Comparison of ENCODE assay signal across 8 mouse cellular contexts in the genomic region with DNA sequence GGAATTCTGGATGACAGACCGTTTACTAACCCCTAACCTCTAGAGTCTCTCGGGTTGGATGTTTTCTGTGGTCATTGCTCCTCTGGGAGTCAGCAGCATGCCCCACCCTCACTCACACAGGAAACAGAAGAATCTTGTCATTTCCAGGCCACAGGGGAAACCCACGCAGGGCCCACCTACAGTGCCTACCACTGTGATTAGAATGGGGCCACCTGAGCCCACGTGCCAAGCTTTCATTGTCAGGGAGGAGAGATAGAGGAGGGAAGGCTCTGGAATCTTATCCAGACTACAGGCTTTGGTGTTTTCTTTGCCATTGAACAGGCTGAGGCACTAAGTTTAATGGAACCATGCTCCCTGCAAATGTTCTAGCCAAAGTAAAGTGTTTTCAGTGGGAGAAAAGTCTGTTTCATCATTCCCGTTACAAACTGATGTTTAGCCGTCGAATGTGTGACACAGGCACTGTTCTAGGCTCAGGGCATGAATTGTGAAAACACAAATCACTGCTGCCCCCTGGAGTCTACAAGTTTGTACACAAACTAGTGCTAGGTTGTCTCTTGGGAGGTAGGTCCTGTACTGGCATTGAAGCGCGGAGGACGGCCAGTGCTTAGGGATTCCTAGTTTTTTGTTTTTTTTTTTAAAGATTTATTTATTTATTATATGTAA. TPM values are rescaled to one million over a fixed set of nuclear protein-coding genes. Genes with fewer than 3 reads are reported as not detected.
DNase-seq lines count a peak whose midpoint lies in the region; ATAC-seq and TF ChIP-seq lines count a peak whose summit lies in the region.

No protein-coding gene starts in this region.

- ATAC-seq in hindbrain, embryonic 13.5 days (ENCODE audit: low FRiP score): no peak
- no peak for ATAC-seq in heart, embryonic 13.5 days (ENCODE audit: extremely low read depth, insufficient number of reproducible peaks, low FRiP score, low TSS enrichment)
- ATAC-seq in liver, embryonic 13.5 days (ENCODE audit: low read depth): no peak
- no peak for ATAC-seq in stomach, embryonic 15.5 days (ENCODE audit: insufficient read depth, low FRiP score, low read depth)

- no peak overlapping the region for H3K4me2 ChIP-seq in hindbrain, embryonic 13.5 days
- peak overlapping the region; percentile 70 for H3K4me2 ChIP-seq in CH12.LX (ENCODE audit: insufficient read depth, low read depth, poor library complexity, severe bottlenecking)
- no peak overlapping the region for H3K4me2 ChIP-seq in heart, embryonic 13.5 days
- no peak overlapping the region for H3K4me2 ChIP-seq in liver, embryonic 13.5 days
- no peak overlapping the region for H3K4me2 ChIP-seq in stomach, embryonic 15.5 days

- H3K4me1 ChIP-seq in hindbrain, embryonic 13.5 days (replicated peaks): peaks cover 46% of the 10 kb centered on the region
- peaks cover 22% of the 10 kb centered on the region for H3K4me1 ChIP-seq in hindbrain, embryonic 10.5 days (replicated peaks)
- peaks cover 56 to 97% of the 10 kb centered on the region in 2 experiments for H3K4me1 ChIP-seq in CH12.LX (ENCODE audit: control insufficient read depth in 1 of 2, insufficient read depth in 2 of 2)
- peaks cover 54% of the 10 kb centered on the region for H3K4me1 ChIP-seq in heart, embryonic 13.5 days
- H3K4me1 ChIP-seq in liver, embryonic 13.5 days (replicated peaks): peaks cover 29% of the 10 kb centered on the region
- H3K4me1 ChIP-seq in stomach, embryonic 15.5 days: no peaks in the 10 kb centered on the region

- in situ Hi-C loops in CH12.LX (cut with MboI; ENCODE audit: low pct_ligation_motif_present, low pct_unique_long_range_greater_than_20kb, low sequenced_read_pairs): no loop called here

- DNase-seq in hindbrain, embryonic 10.5 days (ENCODE audit: low spot score): no peak
- peak; percentile 81 for DNase-seq in CH12.LX (ENCODE audit: extremely low read depth)
- no peak for DNase-seq in liver, embryonic 13.5 days
- DNase-seq in urinary bladder, adult 2 months (ENCODE audit: low spot score): no peak
- DNase-seq in frontal cortex, postnatal 36 days (ENCODE audit: low spot score in 2 of 2): no peak

- 81% methylated on average over 10 of the region's 10 CpGs for WGBS in hindbrain, embryonic 13.5 days
- WGBS in hindbrain, embryonic 10.5 days: 91% methylated on average over 10 of the region's 10 CpGs
- WGBS in heart, embryonic 13.5 days: 70% methylated on average over 10 of the region's 10 CpGs
- 68% methylated on average over 10 of the region's 10 CpGs for WGBS in liver, embryonic 13.5 days (ENCODE audit: insufficient replicate concordance)
- 69% methylated on average over 10 of the region's 10 CpGs for WGBS in stomach, embryonic 15.5 days

- TF ChIP-seq RAD21 in CH12.LX (IDR thresholded peaks at IDR 0.05; ENCODE audit: low read depth, low read length): peak; percentile 84

- dilution Hi-C loops in CH12.LX (cut with MboI; ENCODE audit: extremely low pct_ligation_motif_present, extremely low pct_unique_long_range_greater_than_20kb, low sequenced_read_pairs): no loop called here

- no peaks in the 10 kb centered on the region for H3K9me3 ChIP-seq in hindbrain, embryonic 13.5 days
- H3K9me3 ChIP-seq in hindbrain, embryonic 10.5 days: no peaks in the 10 kb centered on the region
- H3K9me3 ChIP-seq in CH12.LX (replicated peaks; ENCODE audit: low read length): no peaks in the 10 kb centered on the region
- H3K9me3 ChIP-seq in heart, embryonic 13.5 days: no peaks in the 10 kb centered on the region
- H3K9me3 ChIP-seq in liver, embryonic 13.5 days (replicated peaks): no peaks in the 10 kb centered on the region
- no peaks in the 10 kb centered on the region for H3K9me3 ChIP-seq in stomach, embryonic 15.5 days

- peaks cover 92% of the 10 kb centered on the region for H3K79me2 ChIP-seq in CH12.LX (replicated peaks; ENCODE audit: control insufficient read depth, extremely low read depth, insufficient read depth, poor library complexity, severe bottlenecking)

- H3K9ac ChIP-seq in hindbrain, embryonic 13.5 days: no peak overlapping the region
- H3K9ac ChIP-seq in CH12.LX (ENCODE audit: insufficient read depth, low read depth): peak overlapping the region; percentile 78; the same call in 1 of the 2 replicates
- H3K9ac ChIP-seq in heart, embryonic 13.5 days: no peak overlapping the region
- H3K9ac ChIP-seq in liver, embryonic 13.5 days: no peak overlapping the region
- no peak overlapping the region for H3K9ac ChIP-seq in stomach, embryonic 15.5 days

- TF ChIP-seq EP300 in CH12.LX (IDR thresholded peaks at IDR 0.05; ENCODE audit: low read length): peak; percentile 57

- TF ChIP-seq POLR2A in CH12.LX (IDR thresholded peaks at IDR 0.05; ENCODE audit: low read depth, low read length): no peak

- no peaks in the 10 kb centered on the region for H3K36me3 ChIP-seq in hindbrain, embryonic 13.5 days
- H3K36me3 ChIP-seq in hindbrain, embryonic 10.5 days: peaks cover 7% of the 10 kb centered on the region
- peaks cover 5 to 72% of the 10 kb centered on the region in 2 experiments for H3K36me3 ChIP-seq in CH12.LX (replicated peaks in 1 of 2; ENCODE audit: control insufficient read depth in 1 of 2, insufficient read depth in 1 of 2, low read length in 1 of 2)
- peaks cover under 1% of the 10 kb centered on the region; the same call in 1 of the 2 replicates for H3K36me3 ChIP-seq in heart, embryonic 13.5 days
- peaks cover 5% of the 10 kb centered on the region for H3K36me3 ChIP-seq in liver, embryonic 13.5 days
- H3K36me3 ChIP-seq in stomach, embryonic 15.5 days: no peaks in the 10 kb centered on the region

- no peaks in the 10 kb centered on the region for H3K27me3 ChIP-seq in hindbrain, embryonic 13.5 days
- H3K27me3 ChIP-seq in hindbrain, embryonic 10.5 days (ENCODE audit: insufficient read depth, poor library complexity, severe bottlenecking): no peaks in the 10 kb centered on the region
- H3K27me3 ChIP-seq in CH12.LX (replicated peaks): no peaks in the 10 kb centered on the region
- H3K27me3 ChIP-seq in heart, embryonic 13.5 days (replicated peaks): no peaks in the 10 kb centered on the region
- H3K27me3 ChIP-seq in liver, embryonic 13.5 days: no peaks in the 10 kb centered on the region
- H3K27me3 ChIP-seq in stomach, embryonic 15.5 days (replicated peaks): no peaks in the 10 kb centered on the region

- H3K27ac ChIP-seq in hindbrain, embryonic 13.5 days: peak overlapping the region; percentile 40; the same call in 1 of the 2 replicates
- no peak overlapping the region for H3K27ac ChIP-seq in hindbrain, embryonic 10.5 days
- H3K27ac ChIP-seq in CH12.LX (ENCODE audit: insufficient read depth, low read depth): peak overlapping the region; percentile 94
- H3K27ac ChIP-seq in heart, embryonic 13.5 days (replicated peaks): peak overlapping the region; percentile 61
- peak overlapping the region; percentile 43; the same call in 1 of the 2 replicates for H3K27ac ChIP-seq in liver, embryonic 13.5 days
- peak overlapping the region; percentile 67; the same call in 1 of the 2 replicates for H3K27ac ChIP-seq in stomach, embryonic 15.5 days

- TF ChIP-seq CTCF in CH12.LX (conservative IDR thresholded peaks at IDR 0.05 in 1 of 2, IDR thresholded peaks at IDR 0.05 in 1 of 2; ENCODE audit: low read depth in 2 of 2, low read length in 2 of 2): peak in 1 of 2 experiments; percentile 90; a peak in 2 of 4 replicates

- no peak overlapping the region for H3K4me3 ChIP-seq in hindbrain, embryonic 13.5 days
- H3K4me3 ChIP-seq in hindbrain, embryonic 10.5 days: no peak overlapping the region
- H3K4me3 ChIP-seq in CH12.LX (replicated peaks in 1 of 3; ENCODE audit: low read depth in 2 of 3, low read length in 2 of 3, poor library complexity in 1 of 3): no peak overlapping the region
- no peak overlapping the region for H3K4me3 ChIP-seq in heart, embryonic 13.5 days
- no peak overlapping the region for H3K4me3 ChIP-seq in liver, embryonic 13.5 days (replicated peaks)
- H3K4me3 ChIP-seq in stomach, embryonic 15.5 days (replicated peaks): no peak overlapping the region

TF ChIP-seq in CH12.LX, 34 proteins besides CTCF, POLR2A, EP300 and RAD21 (continues in another document):
- TF ChIP-seq MAFK (IDR thresholded peaks at IDR 0.05; ENCODE audit: insufficient replicate concordance, low read length) (0 out of 2 replicates have a peak, but pooled peaks have one; percentile 2), USF2 (conservative IDR thresholded peaks at IDR 0.05; ENCODE audit: low read depth, low read length) (no peak), ZC3H11A (IDR thresholded peaks at IDR 0.05; ENCODE audit: low read depth, low read length) (peak; percentile 28; the same call in 1 of the 2 replicates), MAZ (IDR thresholded peaks at IDR 0.05; ENCODE audit: low read depth, low read length) (peak; percentile 76), ELF1 (IDR thresholded peaks at IDR 0.05; ENCODE audit: low read depth, low read length) (no peak), MEF2A (IDR thresholded peaks at IDR 0.05; ENCODE audit: borderline replicate concordance, low read depth, low read length) (no peak), KAT2A (IDR thresholded peaks at IDR 0.05; ENCODE audit: insufficient replicate concordance, low read length) (no peak), HCFC1 (IDR thresholded peaks at IDR 0.05; ENCODE audit: low read depth, low read length) (no peak), PAX5 (IDR thresholded peaks at IDR 0.05; ENCODE audit: low read length) (no peak), JUN (IDR thresholded peaks at IDR 0.05; ENCODE audit: insufficient read depth, low read depth, low read length) (no peak), ZMIZ1 (IDR thresholded peaks at IDR 0.05; ENCODE audit: low read depth, low read length) (no peak), E2F4 (IDR thresholded peaks at IDR 0.05; ENCODE audit: insufficient replicate concordance, low read depth, low read length) (no peak), IRF4 (IDR thresholded peaks at IDR 0.05; ENCODE audit: low read depth, low read length) (no peak), MAX (IDR thresholded peaks at IDR 0.05; ENCODE audit: low read length) (peak; percentile 90), POLR2AphosphoS2 (IDR thresholded peaks at IDR 0.05; ENCODE audit: low read depth, low read length) (no peak), UBTF (IDR thresholded peaks at IDR 0.05; ENCODE audit: low read depth, low read length) (no peak), TBP (conservative IDR thresholded peaks at IDR 0.05; ENCODE audit: low read depth, low read length) (no peak)

RNA-seq across cellular contexts. Expression of gene Rapgef1, which starts 30.4 kb away (rescaled TPM):
- 14.3 and 16.1 TPM in 2 replicates for polyA plus RNA-seq in hindbrain, embryonic 13.5 days (2015; fragmentation: Nextera tagmentation; extraction: Ambion mirVana)
- polyA plus RNA-seq in hindbrain, embryonic 10.5 days (2016; fragmentation: Nextera tagmentation; extraction: Ambion mirVana): 13.5 and 16.0 TPM in 2 replicates
- 149 and 185 TPM in 2 replicates for total RNA-seq in CH12.LX (2012; rRNA removed)
- 84.0 and 86.5 TPM in 2 replicates for total RNA-seq in CH12.LX (2014; rRNA removed)
- polyA plus RNA-seq in CH12.LX (2012; ENCODE audit: insufficient read length, low read depth): 143 and 170 TPM in 2 replicates
- polyA plus RNA-seq in heart, embryonic 13.5 days (2015; fragmentation: Nextera tagmentation; extraction: Ambion mirVana): 8.4 and 9.7 TPM in 2 replicates
- 5.3 and 5.4 TPM in 2 replicates for polyA plus RNA-seq in liver, embryonic 13.5 days (2015; fragmentation: Nextera tagmentation; extraction: Ambion mirVana)
- polyA plus RNA-seq in stomach, embryonic 15.5 days (2015; fragmentation: Nextera tagmentation; extraction: Ambion mirVana): 12.7 and 14.5 TPM in 2 replicates
- polyA plus RNA-seq in urinary bladder, adult 2 months (2012; rRNA removed): 29.0 and 34.9 TPM in 2 replicates
